Mouse (Mus musculus): ENCODE data around the gene Ankrd65.

GRCm38 (mm10) chr4:155785246-155785645, 5.0 kb upstream of the Ankrd65 start:
- TF ChIP-seq CTCF (IDR thresholded peaks at IDR 0.05; ENCODE audit: low read depth) (no peak), EP300 (optimal IDR thresholded peaks at IDR 0.05) (no peak)

Data from stomach, postnatal 0 days (tissue).